Mouse (Mus musculus) ES-E14 (cell line): ENCODE data around the gene Tk1. TPM values are rescaled to one million over a fixed set of nuclear protein-coding genes. Genes with fewer than 3 reads are reported as not detected.

Experiments
- DNase-seq: peaks from one replicate; pipeline ENCODE4 v3.0.0-alpha.2; 2013; ENCODE audit warnings: low read depth, low spot score
- H3K27ac ChIP-seq: 2 replicates; pipeline ENCODE4 v1.5.1; 2012; ENCODE audit warnings: low read depth, mild to moderate bottlenecking, low read length, moderate library complexity, mixed read lengths; ENCODE audit not compliant: poor library complexity, insufficient read depth, severe bottlenecking
- H3K36me3 ChIP-seq: 2 replicates; pipeline ENCODE4 v1.6.1; 2012; ENCODE audit warnings: mild to moderate bottlenecking, low read length, moderate library complexity, mixed read lengths; ENCODE audit not compliant: control insufficient read depth, poor library complexity, insufficient read depth, severe bottlenecking
- H3K4me1 ChIP-seq, 2 experiments: fragments of 150-350 bp in 1 of 2; sonication (generic) in 1 of 2; 2 replicates each; pipeline ENCODE4 v1.6.1; 2012; ENCODE audit warnings: low read length in 2 of 2, mild to moderate bottlenecking in 1 of 2, mixed read lengths in 1 of 2; ENCODE audit not compliant: control insufficient read depth in 2 of 2, insufficient read depth in 2 of 2, poor library complexity in 1 of 2
- H3K4me3 ChIP-seq, 2 experiments: fragments of 150-350 bp in 1 of 2; sonication (generic) in 1 of 2; 2 replicates each; pipeline ENCODE4 v1.5.1; 2012; ENCODE audit warnings: low read length in 2 of 2, low read depth in 1 of 2, mild to moderate bottlenecking in 1 of 2, mixed read lengths in 1 of 2; ENCODE audit not compliant: insufficient read depth in 1 of 2, poor library complexity in 1 of 2, severe bottlenecking in 1 of 2
- H3K9ac ChIP-seq: 2 replicates; pipeline ENCODE4 v1.6.1; 2012; ENCODE audit warnings: low read depth, mild to moderate bottlenecking, low read length, mixed read lengths; ENCODE audit not compliant: poor library complexity, insufficient read depth, severe bottlenecking
- H3K9me3 ChIP-seq: fragments of 150-350 bp; sonication (generic); 2 replicates; pipeline ENCODE4 v1.6.1; 2012; ENCODE audit warnings: low read depth, mild to moderate bottlenecking, low read length; ENCODE audit not compliant: control insufficient read depth, insufficient read depth
- CHD2 ChIP-seq: IDR thresholded peaks from 2 replicates; pipeline ENCODE4 v1.6.1; 2014; ENCODE audit warnings: mild to moderate bottlenecking, low read depth, low read length, inconsistent platforms
- HCFC1 ChIP-seq: IDR thresholded peaks from 2 replicates; pipeline ENCODE4 v1.6.1; 2012; ENCODE audit warnings: low read length, inconsistent platforms, borderline replicate concordance; ENCODE audit not compliant: insufficient read depth
- MAFK ChIP-seq: IDR thresholded peaks from 2 replicates; pipeline ENCODE4 v1.6.1; 2014; ENCODE audit warnings: mild to moderate bottlenecking, low read depth, low read length, inconsistent platforms; ENCODE audit not compliant: insufficient read depth
- ZC3H11A ChIP-seq: IDR thresholded peaks from 2 replicates; pipeline ENCODE4 v1.6.1; 2012; ENCODE audit warnings: low read depth, mild to moderate bottlenecking, inconsistent platforms, low read length, borderline replicate concordance
- ZNF384 ChIP-seq: IDR thresholded peaks from 2 replicates; pipeline ENCODE4 v1.6.1; 2012; ENCODE audit warnings: low read depth, low read length, inconsistent platforms
- in situ Hi-C, 2 experiments: fragments of 600-800 bp; cut with MboI; formaldehyde crosslinking; loops; one replicate each; pipeline ENCODE4 v1.15.1; 2025; ENCODE audit warnings: low sequenced_read_pairs in 2 of 2, inconsistent platforms in 1 of 2; ENCODE audit not compliant: unreplicated experiment in 2 of 2
- total RNA-seq: library from RNA; depleted of rRNA; stranded (reverse); fragments of 300-350 nt; gene quantifications from 2 replicates; pipeline ENCODE4 v1.2.3, GENCODE M21; 2012

Gene Tk1
- total RNA-seq, 1 experiment = 89.3 TPM

DNA sequence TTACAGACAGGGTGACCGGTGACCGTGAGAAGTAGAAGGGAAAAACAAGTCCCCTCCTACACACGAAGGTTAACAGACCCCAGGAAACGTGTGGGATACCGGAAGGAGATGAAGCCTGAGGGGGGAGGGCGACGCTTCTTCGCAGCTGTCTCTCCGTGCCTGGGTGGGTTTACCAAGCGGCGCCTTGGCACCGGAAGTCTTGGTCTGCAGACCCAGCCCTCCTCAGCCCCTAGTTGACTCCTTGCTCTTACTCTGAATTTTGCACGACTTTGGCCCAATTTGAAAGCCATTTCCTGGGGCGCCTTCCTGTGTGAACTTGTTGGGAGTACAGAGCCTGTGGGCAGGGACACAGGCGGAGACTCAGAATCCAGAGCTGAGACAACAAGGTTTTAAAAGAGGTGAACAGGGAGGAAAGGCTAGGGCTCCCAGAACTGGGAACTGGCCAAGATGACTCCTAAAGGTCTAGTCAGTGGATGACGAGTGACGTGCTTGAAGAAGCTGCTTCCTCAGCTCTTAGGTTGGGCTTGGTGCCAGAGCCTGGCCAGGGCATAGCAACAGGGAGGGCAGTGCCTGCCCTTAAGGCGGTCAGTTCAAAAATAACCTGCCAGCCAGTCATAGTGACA is 44.6 kb downstream of the Tk1 start:
- peaks cover 9% of the 10 kb centered on the region; the same call in 1 of the 2 replicates for H3K36me3 ChIP-seq
- peak overlapping the region; percentile 69 for H3K27ac ChIP-seq
- in situ Hi-C loops = no loop called here
- TF ChIP-seq ZNF384 (no peak), MAFK (no peak), ZC3H11A (no peak), CHD2 (no peak), HCFC1 (no peak)
- no peaks in the 10 kb centered on the region for H3K9me3 ChIP-seq
- peak overlapping the region; percentile 49 for H3K9ac ChIP-seq
- peaks cover 8 to 29% of the 10 kb centered on the region in 2 experiments; a peak in 3 of 4 replicates for H3K4me1 ChIP-seq
- no peak for DNase-seq
- peak overlapping the region; percentile 73 to 78 for H3K4me3 ChIP-seq

DNA sequence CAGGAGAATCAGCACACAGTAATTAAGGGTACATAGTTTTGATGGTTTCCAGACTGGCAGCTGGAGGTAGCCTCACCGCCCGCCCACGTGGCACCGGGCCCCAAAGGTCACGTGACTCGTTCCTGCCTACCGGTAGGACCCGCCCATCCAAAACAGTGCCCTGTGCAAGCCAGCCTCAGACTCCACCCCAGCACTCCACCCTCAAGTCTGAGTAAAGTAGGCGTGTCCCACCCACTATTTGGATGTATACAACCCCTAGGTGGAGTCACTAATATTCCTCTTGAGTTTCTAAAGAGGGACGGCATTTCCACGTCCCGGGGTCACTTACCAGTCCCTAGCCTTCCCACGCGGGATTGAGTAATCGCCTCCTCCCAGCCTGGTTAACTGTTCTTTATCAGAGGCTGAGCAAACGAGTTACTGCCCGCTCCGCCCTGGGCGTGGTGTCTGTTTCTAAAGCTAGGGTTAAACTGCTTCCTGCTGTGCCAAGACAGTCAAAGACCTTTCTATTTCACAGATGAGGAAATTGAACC is 45.2 kb downstream of the Tk1 start:
- no peak for TF ChIP-seq ZC3H11A
- no peak for TF ChIP-seq CHD2
- TF ChIP-seq HCFC1 = no peak
- no peak for TF ChIP-seq MAFK
- no peak for TF ChIP-seq ZNF384

DNA sequence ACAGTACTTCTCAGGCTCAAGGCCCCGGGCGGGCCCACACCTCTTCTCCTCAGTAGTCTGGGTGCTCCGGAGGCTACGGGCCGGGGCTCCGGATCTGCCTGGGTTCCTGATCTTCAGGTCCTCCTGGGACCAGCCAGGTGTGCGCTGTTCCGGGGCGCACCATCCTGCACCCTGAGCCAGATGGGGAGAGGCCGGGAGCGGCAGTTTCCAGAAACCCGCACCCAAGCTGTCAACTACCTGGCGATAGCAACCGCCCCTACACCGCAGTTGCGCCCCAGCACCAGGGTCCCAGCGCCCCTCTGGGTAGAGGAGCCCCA is 45.7 kb downstream of the Tk1 start:
- Histone ChIP-seq H3K9me3 (no peaks in the 10 kb centered on the region), H3K9ac (peak overlapping the region; percentile 74), H3K4me3 (peak overlapping the region; percentile 73 to 78), H3K4me1 (peaks cover 8 to 29% of the 10 kb centered on the region in 2 experiments; a peak in 3 of 4 replicates), H3K36me3 (peaks cover 18% of the 10 kb centered on the region), H3K27ac (peak overlapping the region; percentile 24; the same call in 1 of the 2 replicates)
- no peak for DNase-seq
- in situ Hi-C loops = no loop called here
- TF ChIP-seq MAFK (no peak), CHD2 (no peak), ZC3H11A (no peak)

More for the DNA sequence above, 45.2 kb downstream of the Tk1 start:
- DNase-seq = peak; percentile 89
- Histone ChIP-seq H3K36me3 (peaks cover 14% of the 10 kb centered on the region), H3K9me3 (no peaks in the 10 kb centered on the region), H3K9ac (peak overlapping the region; percentile 74), H3K27ac (peak overlapping the region; percentile 69; the same call in 1 of the 2 replicates), H3K4me1 (peaks cover 8 to 29% of the 10 kb centered on the region in 2 experiments; a peak in 3 of 4 replicates), H3K4me3 (peak overlapping the region; percentile 73 to 78)
- in situ Hi-C loops = no loop called here

DNA sequence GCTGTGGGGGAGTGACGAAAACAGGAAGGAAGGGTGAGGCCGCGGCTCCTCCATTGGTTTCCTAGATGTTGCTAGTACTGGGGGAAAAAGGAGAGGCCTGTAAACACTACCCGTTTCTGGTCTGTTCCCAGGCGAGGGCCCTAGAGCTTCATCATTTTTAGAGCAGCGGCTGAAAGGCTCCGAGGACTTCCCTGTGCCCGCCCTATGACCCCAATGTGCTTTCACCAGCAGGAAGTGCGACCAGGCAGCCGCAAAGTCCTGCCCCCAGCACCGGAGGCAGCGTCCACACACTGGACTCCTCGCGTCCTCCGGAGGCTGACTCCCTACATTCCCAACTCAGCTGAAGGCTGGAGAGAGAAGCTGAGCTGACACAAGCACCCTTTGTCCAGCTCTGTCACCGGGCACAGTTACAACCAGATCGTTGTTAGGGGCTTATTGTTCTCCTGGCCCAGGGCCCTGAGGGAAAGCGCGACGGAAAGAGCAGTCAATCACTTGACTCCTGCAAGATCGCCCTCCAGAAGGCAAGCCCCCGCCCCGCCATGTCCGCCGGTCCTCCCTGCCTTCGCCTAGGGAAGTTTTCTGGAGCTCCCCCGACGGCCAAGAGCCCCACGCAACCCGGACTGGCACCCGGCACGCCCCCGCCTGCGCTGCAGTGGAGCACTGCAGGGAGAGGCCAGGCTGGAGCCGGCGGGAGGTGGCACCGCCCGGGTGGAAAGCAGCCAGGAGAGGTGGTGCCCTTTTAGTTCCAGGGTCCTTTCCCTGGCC is 46.3 kb downstream of the Tk1 start:
- H3K9ac ChIP-seq = peak overlapping the region; percentile 74; the same call in 1 of the 2 replicates
- no peak overlapping the region for H3K27ac ChIP-seq
- peaks cover 8 to 29% of the 10 kb centered on the region in 2 experiments; a peak in 3 of 4 replicates for H3K4me1 ChIP-seq
- peaks cover 22% of the 10 kb centered on the region for H3K36me3 ChIP-seq
- no peak for DNase-seq
- no peaks in the 10 kb centered on the region for H3K9me3 ChIP-seq
- H3K4me3 ChIP-seq = peak overlapping the region; percentile 73 to 78
- in situ Hi-C loops = no loop called here
- no peak for TF ChIP-seq MAFK
- TF ChIP-seq ZC3H11A = no peak
- no peak for TF ChIP-seq HCFC1
- no peak for TF ChIP-seq CHD2
- TF ChIP-seq ZNF384 = no peak
